Mouse (Mus musculus): ENCODE measurements around the gene Ift80.

GRCm38 (mm10) chr3:68897154-68897553 lies 107.2 kb downstream of the Ift80 start:
- TF ChIP-seq CTCF (IDR thresholded peaks at IDR 0.05; ENCODE audit: low read depth, low read length), result no peak
- TF ChIP-seq POLR2A (IDR thresholded peaks at IDR 0.05; ENCODE audit: extremely low read depth, insufficient read depth, low read length), result no peak

All from liver, adult 2 months (tissue).